21 mouse cellular contexts compared by ENCODE assay signal in genomic region chr1:62631511-62632305, GRCm38 (mm10).
DNase-seq lines count a peak whose midpoint lies in the region; ATAC-seq and TF ChIP-seq lines count a peak whose summit lies in the region.
"Had no signal": no experiment of that assay in that cellular context is flagged by ENCODE, and none has a peak within 500 bp of the region (broad histone marks: within the 10 kb centered on the region; RNA-seq: fewer than 3 reads in every experiment).

No protein-coding gene starts in this region.

- no peak for TF ChIP-seq CTCF in lung, embryonic 14.5 days (IDR thresholded peaks at IDR 0.05; ENCODE audit: low read depth)

- no peaks in the 10 kb centered on the region for H3K36me3 ChIP-seq in lung, embryonic 14.5 days (ENCODE audit: insufficient read depth)
- no peaks in the 10 kb centered on the region for H3K36me3 ChIP-seq in embryonic facial prominence, embryonic 14.5 days (ENCODE audit: control insufficient read depth, insufficient read depth, low read length)
- no peaks in the 10 kb centered on the region for H3K36me3 ChIP-seq in myocyte (ENCODE audit: control insufficient read depth, insufficient read depth)
- H3K36me3 ChIP-seq: embryonic facial prominence, embryonic 15.5 days; G1E; neural tube, embryonic 12.5 days had no signal

- no peak overlapping the region for H3K4me2 ChIP-seq in lung, embryonic 14.5 days
- H3K4me2 ChIP-seq in embryonic facial prominence, embryonic 14.5 days (ENCODE audit: low read depth, low read length), result no peak overlapping the region
- peak overlapping the region; percentile 21 for H3K4me2 ChIP-seq in myocyte (ENCODE audit: low read depth)
- H3K4me2 ChIP-seq: embryonic facial prominence, embryonic 15.5 days; neural tube, embryonic 12.5 days had no signal

- TF ChIP-seq POLR2A in myocyte (IDR thresholded peaks at IDR 0.05; ENCODE audit: insufficient read length, low read depth), result no peak

- no peak overlapping the region for H3K4me3 ChIP-seq in lung, embryonic 14.5 days (ENCODE audit: low read depth, low read length)
- no peak overlapping the region for H3K4me3 ChIP-seq in embryonic facial prominence, embryonic 14.5 days (ENCODE audit: low read depth, low read length)
- no peak overlapping the region for H3K4me3 ChIP-seq in myocyte
- H3K4me3 ChIP-seq: embryonic facial prominence, embryonic 15.5 days; neural tube, embryonic 12.5 days had no signal

- H3K79me2 ChIP-seq in myocyte (ENCODE audit: control insufficient read depth, insufficient read depth), result no peaks in the 10 kb centered on the region

- no peak overlapping the region for H3K9ac ChIP-seq in lung, embryonic 14.5 days
- H3K9ac ChIP-seq in embryonic facial prominence, embryonic 14.5 days (ENCODE audit: low read depth, low read length), result no peak overlapping the region
- H3K9ac ChIP-seq: embryonic facial prominence, embryonic 15.5 days; liver, embryonic 14.5 days; neural tube, embryonic 12.5 days had no signal

- H3K4me1 ChIP-seq in lung, embryonic 14.5 days (ENCODE audit: insufficient read depth), result peaks cover 5% of the 10 kb centered on the region; the same call in 1 of the 2 replicates
- no peaks in the 10 kb centered on the region for H3K4me1 ChIP-seq in embryonic facial prominence, embryonic 14.5 days (ENCODE audit: control insufficient read depth, insufficient read depth, low read length)
- H3K4me1 ChIP-seq: embryonic facial prominence, embryonic 15.5 days had no signal

- H3K27ac ChIP-seq in lung, embryonic 14.5 days (ENCODE audit: low read depth), result no peak overlapping the region; the same call in 1 of the 2 replicates
- H3K27ac ChIP-seq in embryonic facial prominence, embryonic 14.5 days (replicated peaks; ENCODE audit: low read depth, low read length), result no peak overlapping the region
- H3K27ac ChIP-seq: embryonic facial prominence, embryonic 15.5 days; hindbrain, postnatal 0 days; liver, embryonic 14.5 days; neural tube, embryonic 12.5 days; stomach, postnatal 0 days had no signal

- intact Hi-C loops in heart, postnatal 36 days (cut with DNase I), result no loop called here

- peak; percentile 82 for DNase-seq in heart, adult 11 months
- DNase-seq in heart, postnatal 36 days, result no peak
- DNase-seq in lung, embryonic 14.5 days, result peak; percentile 34
- DNase-seq in lung, postnatal 25 days (ENCODE audit: low spot score), result no peak
- peak; percentile 78 for DNase-seq in embryonic facial prominence, embryonic 14.5 days (ENCODE audit: low spot score)
- no peak for DNase-seq in adrenal gland, adult 18-20 months (ENCODE audit: low spot score in 2 of 2)
- DNase-seq in liver, result no peak
- DNase-seq: cerebellum, postnatal 10 days; gastrocnemius, postnatal 25 days; kidney, adult 18-20 months; kidney, postnatal 25 days; lung, postnatal 10 days; right cerebral cortex, postnatal 14 days had no signal

- ATAC-seq in lung, embryonic 14.5 days (ENCODE audit: insufficient read depth), result no peak
- peak; percentile 62; the same call in 1 of the 2 replicates for ATAC-seq in embryonic facial prominence, embryonic 14.5 days (ENCODE audit: low read depth)
- ATAC-seq: CD4-positive, CD25-positive, alpha-beta regulatory T cell, adult 4 months; hindbrain, postnatal 0 days had no signal

- H3K27me3 ChIP-seq in lung, embryonic 14.5 days (ENCODE audit: insufficient read depth, low read length), result no peaks in the 10 kb centered on the region
- H3K27me3 ChIP-seq in embryonic facial prominence, embryonic 14.5 days (replicated peaks; ENCODE audit: control insufficient read depth, insufficient read depth, low read length), result no peaks in the 10 kb centered on the region
- H3K27me3 ChIP-seq in myocyte (ENCODE audit: control insufficient read depth, insufficient read depth, insufficient read length), result no peaks in the 10 kb centered on the region
- H3K27me3 ChIP-seq: embryonic facial prominence, embryonic 15.5 days; neural tube, embryonic 12.5 days had no signal

- 33% methylated on average over 10 of the region's 10 CpGs for WGBS in lung, embryonic 14.5 days
- 42% methylated on average over 10 of the region's 10 CpGs for WGBS in embryonic facial prominence, embryonic 14.5 days

- H3K9me3 ChIP-seq in lung, embryonic 14.5 days (ENCODE audit: low read depth, low read length), result no peaks in the 10 kb centered on the region
- H3K9me3 ChIP-seq in embryonic facial prominence, embryonic 14.5 days (ENCODE audit: control insufficient read depth, low read length), result no peaks in the 10 kb centered on the region
- H3K9me3 ChIP-seq: embryonic facial prominence, embryonic 15.5 days; G1E; neural tube, embryonic 12.5 days had no signal

- no peak overlapping the region for H3ac ChIP-seq in myocyte (ENCODE audit: control insufficient read depth, insufficient read length)

TF ChIP-seq in myocyte, 11 proteins besides CTCF, POLR2A, EP300 and RAD21:
- TF ChIP-seq E2F4 (IDR thresholded peaks at IDR 0.05; ENCODE audit: insufficient read depth) (no peak), CEBPB (IDR thresholded peaks at IDR 0.05; ENCODE audit: insufficient read depth, poor library complexity, severe bottlenecking) (no peak), REST (IDR thresholded peaks at IDR 0.05; ENCODE audit: insufficient read depth, insufficient read length) (no peak), USF1 (IDR thresholded peaks at IDR 0.05; ENCODE audit: low read depth) (no peak), POLR2AphosphoS2 (IDR thresholded peaks at IDR 0.05; ENCODE audit: insufficient read length, low read depth) (no peak), MAX (IDR thresholded peaks at IDR 0.05; ENCODE audit: low read depth) (no peak), TCF3 (IDR thresholded peaks at IDR 0.05; ENCODE audit: insufficient read length, low read depth) (no peak), SRF (IDR thresholded peaks at IDR 0.05; ENCODE audit: control insufficient read depth, insufficient read length, low read depth) (no peak), TCF12 (IDR thresholded peaks at IDR 0.05; ENCODE audit: insufficient read depth, poor library complexity, severe bottlenecking) (no peak), MYOG (IDR thresholded peaks at IDR 0.05; ENCODE audit: control insufficient read depth in 1 of 3, insufficient read depth in 1 of 3, insufficient read length in 2 of 3, low read depth in 2 of 3) (no peak), MYOD1 (IDR thresholded peaks at IDR 0.05; ENCODE audit: control insufficient read depth in 1 of 3, insufficient read length in 2 of 3, low read depth in 2 of 3) (no peak)
TF ChIP-seq in myocyte: peak in this region for 0.

Comparison
In these comparisons a context has a peak if more than half of its experiments do, and no peak if none do; other contexts are left out.
1. DNase-seq: peak in heart, adult 11 months (single experiment), lung, embryonic 14.5 days (single experiment) and embryonic facial prominence, embryonic 14.5 days (single experiment); none in heart, postnatal 36 days (0 of 2), lung, postnatal 25 days (single experiment), adrenal gland, adult 18-20 months (0 of 2) and liver (single experiment).